Mouse (Mus musculus): ENCODE measurements around the gene Mfsd12. TPM values are rescaled to one million over a fixed set of nuclear protein-coding genes. Genes with fewer than 3 reads are reported as not detected.

Gene Mfsd12
- total and polyA plus RNA-seq, 3 experiments: 22.5 to 29.0 TPM; not detected in 1

GRCm38 (mm10) chr10:81344421-81345161 lies 12.7 kb upstream of the Mfsd12 start:
- peak; percentile 75 for DNase-seq (ENCODE audit: low read depth, low spot score)
- Histone ChIP-seq H3K79me2 (ENCODE audit: control insufficient read depth, insufficient read depth, low read length, poor library complexity) (no peaks in the 10 kb centered on the region), H3K4me3 (ENCODE audit: control insufficient read depth in 1 of 2, insufficient read depth in 1 of 2, low read depth in 2 of 2, low read length in 2 of 2) (peak overlapping the region in 1 of 2 experiments; percentile 9; a peak in 1 of 4 replicates), H3K36me3 (ENCODE audit: control insufficient read depth in 1 of 2, insufficient read depth in 2 of 2, low read length in 2 of 2) (no peaks in the 10 kb centered on the region; a peak in 1 of 4 replicates), H3K9me3 (replicated peaks; ENCODE audit: insufficient read depth, low read length) (no peaks in the 10 kb centered on the region), H3K4me1 (ENCODE audit: control insufficient read depth in 1 of 2, insufficient read depth in 2 of 2, low read length in 2 of 2) (peaks cover 8 to 11% of the 10 kb centered on the region in 2 experiments; a peak in 3 of 4 replicates), H3K27ac (ENCODE audit: control insufficient read depth, low read depth, low read length) (no peak overlapping the region; the same call in 1 of the 2 replicates), H3K9ac (ENCODE audit: control insufficient read depth, low read depth, low read length, poor library complexity, severe bottlenecking) (no peak overlapping the region; the same call in 1 of the 2 replicates), H3K27me3 (ENCODE audit: control insufficient read depth in 1 of 2, insufficient read depth in 2 of 2, low read length in 2 of 2) (no peaks in the 10 kb centered on the region)
- TF ChIP-seq CTCF (IDR thresholded peaks at IDR 0.05 in 2 of 3, conservative IDR thresholded peaks at IDR 0.05 in 1 of 3; ENCODE audit: control insufficient read depth in 1 of 3, insufficient read depth in 1 of 3, low read depth in 2 of 3, low read length in 3 of 3, poor library complexity in 1 of 3, severe bottlenecking in 1 of 3): peak in 2 of 3 experiments; percentile 33 to 44; a peak in 3 of 6 replicates
- TF ChIP-seq SMC3 (IDR thresholded peaks at IDR 0.05; ENCODE audit: low read depth, low read length): peak; percentile 35
- TF ChIP-seq UBTF (IDR thresholded peaks at IDR 0.05; ENCODE audit: borderline replicate concordance, insufficient read depth, low read depth, low read length): no peak
- peak; percentile 29; the same call in 1 of the 2 replicates for TF ChIP-seq ETS1 (IDR thresholded peaks at IDR 0.05; ENCODE audit: low read depth, low read length)
- no peak for TF ChIP-seq GABPA (IDR thresholded peaks at IDR 0.05; ENCODE audit: low read depth, low read length)
- no peak for TF ChIP-seq TAL1 (IDR thresholded peaks at IDR 0.05; ENCODE audit: low read length)
- no peak for TF ChIP-seq MAFK (IDR thresholded peaks at IDR 0.05; ENCODE audit: borderline replicate concordance, low read depth, low read length)
- no peak for TF ChIP-seq E2F4 (IDR thresholded peaks at IDR 0.05; ENCODE audit: borderline replicate concordance, low read depth, low read length)
- TF ChIP-seq MXI1 (IDR thresholded peaks at IDR 0.05; ENCODE audit: low read depth, low read length): no peak
- 0 out of 2 replicates have a peak, but pooled peaks have one; percentile 18 for TF ChIP-seq GATA1 (IDR thresholded peaks at IDR 0.05; ENCODE audit: low read depth, low read length)

GRCm38 (mm10) chr10:81345162-81345534 lies 12.1 kb upstream of the Mfsd12 start:
- H3K79me2 ChIP-seq (ENCODE audit: control insufficient read depth, insufficient read depth, low read length, poor library complexity): peaks cover 4% of the 10 kb centered on the region; the same call in 1 of the 2 replicates
- H3K27me3 ChIP-seq (ENCODE audit: control insufficient read depth in 1 of 2, insufficient read depth in 2 of 2, low read length in 2 of 2): no peaks in the 10 kb centered on the region
- no peak overlapping the region for H3K27ac ChIP-seq (ENCODE audit: control insufficient read depth, low read depth, low read length)
- no peak overlapping the region for H3K4me3 ChIP-seq (ENCODE audit: control insufficient read depth in 1 of 2, insufficient read depth in 1 of 2, low read depth in 2 of 2, low read length in 2 of 2)
- no peaks in the 10 kb centered on the region for H3K9me3 ChIP-seq (replicated peaks; ENCODE audit: insufficient read depth, low read length)
- no peak overlapping the region for H3K9ac ChIP-seq (ENCODE audit: control insufficient read depth, low read depth, low read length, poor library complexity, severe bottlenecking)
- peaks cover 8 to 13% of the 10 kb centered on the region in 2 experiments; a peak in 3 of 4 replicates for H3K4me1 ChIP-seq (ENCODE audit: control insufficient read depth in 1 of 2, insufficient read depth in 2 of 2, low read length in 2 of 2)
- H3K36me3 ChIP-seq (ENCODE audit: control insufficient read depth in 1 of 2, insufficient read depth in 2 of 2, low read length in 2 of 2): no peaks in the 10 kb centered on the region; a peak in 1 of 4 replicates
- DNase-seq (ENCODE audit: low read depth, low spot score): no peak
- no peak; the same call in none of the 2 replicates for TF ChIP-seq MXI1 (IDR thresholded peaks at IDR 0.05; ENCODE audit: low read depth, low read length)
- TF ChIP-seq ZKSCAN1 (IDR thresholded peaks at IDR 0.05; ENCODE audit: low read depth, low read length): no peak
- peak in 1 of 2 experiments; percentile 22; a peak in 1 of 4 replicates for TF ChIP-seq EP300 (IDR thresholded peaks at IDR 0.05; ENCODE audit: low read depth in 1 of 2, low read length in 2 of 2)
- TF ChIP-seq USF2 (IDR thresholded peaks at IDR 0.05; ENCODE audit: borderline replicate concordance in 1 of 2, insufficient read depth in 1 of 2, low read depth in 1 of 2, low read length in 2 of 2): no peak
- peak; percentile 8; the same call in 1 of the 2 replicates for TF ChIP-seq ETS1 (IDR thresholded peaks at IDR 0.05; ENCODE audit: low read depth, low read length)
- TF ChIP-seq POLR2AphosphoS5 (IDR thresholded peaks at IDR 0.05; ENCODE audit: borderline replicate concordance, low read depth, low read length): no peak

All from MEL (cell line).